Mouse (Mus musculus): ENCODE results near the gene Furin. TPM values are rescaled to one million over a fixed set of nuclear protein-coding genes. Genes with fewer than 3 reads are reported as not detected.

Gene Furin
- polyA plus RNA-seq, 1 experiment from 2014 or later, result 11.0 TPM

DNA sequence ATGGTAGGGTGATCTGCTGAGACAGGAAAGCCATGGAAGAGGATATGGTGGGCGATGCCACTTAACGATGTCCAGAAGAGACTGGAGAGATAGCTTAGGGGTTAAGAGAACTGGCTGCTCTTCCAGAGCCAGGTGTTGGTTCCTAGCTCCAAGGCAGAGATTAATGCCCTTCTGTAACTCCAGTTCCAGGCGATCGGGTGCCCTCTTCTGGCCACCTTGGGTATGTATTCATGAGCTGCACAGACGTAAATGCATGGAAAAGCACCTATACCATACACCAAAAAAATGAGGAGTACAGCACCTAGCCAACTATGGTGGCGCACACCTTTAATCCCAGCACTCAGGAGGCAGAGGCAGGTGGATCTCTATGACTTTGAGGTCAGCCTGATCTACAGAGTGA lies 19.5 kb upstream of the Furin start:
- no peak overlapping the region for H3K4me3 ChIP-seq
- ATAC-seq (ENCODE audit: insufficient number of reproducible peaks, insufficient read depth, low FRiP score, low TSS enrichment, low read depth), result no peak
- WGBS, result 83% methylated on average over 6 of the region's 6 CpGs
- H3K4me1 ChIP-seq, result peaks cover 9% of the 10 kb centered on the region
- H3K27me3 ChIP-seq, result no peaks in the 10 kb centered on the region
- no peak overlapping the region for H3K4me2 ChIP-seq
- no peaks in the 10 kb centered on the region for H3K9me3 ChIP-seq
- H3K27ac ChIP-seq, result no peak overlapping the region
- H3K36me3 ChIP-seq, result no peaks in the 10 kb centered on the region
- H3K9ac ChIP-seq, result no peak overlapping the region

DNA sequence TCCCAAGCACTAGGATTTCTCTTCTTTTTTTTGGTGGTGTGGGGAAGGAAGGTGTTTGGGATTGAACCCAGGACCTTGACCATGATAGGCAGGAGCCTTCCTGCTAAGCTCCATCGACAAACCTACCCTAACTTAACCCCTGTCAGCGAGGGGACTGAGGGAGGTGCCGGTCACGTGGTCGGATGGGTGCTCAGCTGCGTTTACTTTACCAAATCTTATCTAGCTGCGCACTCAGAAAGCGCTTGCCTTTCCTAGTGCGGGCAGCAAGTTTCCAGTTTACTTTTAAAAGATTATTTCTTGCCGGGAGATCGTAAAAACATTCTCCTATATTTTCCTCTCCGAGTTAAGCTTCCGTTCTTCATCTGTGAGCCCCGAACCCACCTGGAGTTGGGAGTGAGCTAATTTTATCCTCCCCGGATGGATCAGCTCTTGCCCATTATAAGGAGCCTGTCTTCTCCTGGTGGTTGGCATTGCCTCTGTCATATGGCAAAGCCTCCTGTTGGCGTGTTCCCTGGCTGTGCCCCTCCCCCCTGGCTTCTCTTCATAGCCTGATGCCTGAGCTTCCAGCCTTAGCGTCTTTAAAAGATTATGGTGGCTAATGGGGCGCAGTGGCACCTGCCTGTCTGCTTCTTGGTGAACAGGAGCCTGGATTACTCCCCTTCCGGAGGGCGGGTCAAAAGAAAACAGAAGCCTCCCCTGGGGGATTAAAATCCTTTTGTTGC lies 17.7 kb upstream of the Furin start:
- Histone ChIP-seq H3K36me3 (no peaks in the 10 kb centered on the region), H3K27me3 (no peaks in the 10 kb centered on the region), H3K4me3 (no peak overlapping the region), H3K9ac (0 out of 2 replicates have a peak overlapping the region, but pooled peaks have one; percentile 12), H3K4me2 (peak overlapping the region; percentile 46), H3K9me3 (no peaks in the 10 kb centered on the region), H3K27ac (no peak overlapping the region), H3K4me1 (peaks cover 9% of the 10 kb centered on the region)
- WGBS, result 28% methylated on average over 20 of the region's 20 CpGs
- no peak for ATAC-seq (ENCODE audit: insufficient number of reproducible peaks, insufficient read depth, low FRiP score, low TSS enrichment, low read depth)

DNA sequence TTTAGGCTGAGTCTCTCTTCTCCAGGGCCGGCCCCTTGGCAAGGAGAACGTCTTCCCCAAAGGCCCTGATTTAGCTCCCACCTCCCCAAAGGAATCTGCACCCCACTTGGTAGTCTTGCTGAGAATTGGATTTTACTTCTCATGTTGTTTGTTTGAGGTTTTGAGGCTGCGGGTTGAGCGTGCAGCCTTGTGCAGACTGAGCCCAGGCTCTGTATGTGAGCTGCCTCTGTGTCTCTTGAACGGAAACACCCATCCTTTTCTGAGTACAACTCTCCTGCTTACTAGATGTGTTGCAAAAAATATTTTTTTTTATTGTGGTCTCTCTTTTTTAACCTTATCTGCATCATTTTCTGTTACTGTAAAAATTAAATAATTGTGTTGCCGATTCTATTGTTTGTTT lies 16.3 kb upstream of the Furin start:
- WGBS, result 84% methylated on average over 6 of the region's 6 CpGs

DNA sequence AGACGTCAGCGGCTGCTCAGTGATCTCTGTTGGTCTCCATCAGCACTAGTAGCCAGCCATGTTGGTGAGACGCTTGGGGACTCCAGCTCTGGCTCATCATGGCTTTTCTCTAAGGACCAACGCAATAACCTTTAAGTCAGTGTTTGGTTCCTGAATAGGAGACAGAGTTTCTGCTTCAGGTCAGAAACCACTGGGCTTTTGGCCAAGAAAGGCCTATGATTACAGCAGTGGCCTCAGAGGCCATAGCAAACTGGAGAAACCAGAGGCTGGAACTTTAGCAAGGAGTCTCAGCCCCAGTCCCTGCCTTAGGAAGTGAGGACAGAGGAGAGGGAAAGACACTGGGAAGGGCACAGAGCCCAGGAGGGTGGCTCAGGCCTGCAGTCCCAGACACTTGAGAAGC lies 15.3 kb upstream of the Furin start:
- Histone ChIP-seq H3K9me3 (no peaks in the 10 kb centered on the region), H3K27me3 (no peaks in the 10 kb centered on the region), H3K36me3 (no peaks in the 10 kb centered on the region), H3K9ac (no peak overlapping the region), H3K4me3 (no peak overlapping the region), H3K27ac (no peak overlapping the region), H3K4me2 (no peak overlapping the region), H3K4me1 (peaks cover 9% of the 10 kb centered on the region)
- 90% methylated on average over 4 of the region's 4 CpGs for WGBS
- ATAC-seq (ENCODE audit: insufficient number of reproducible peaks, insufficient read depth, low FRiP score, low TSS enrichment, low read depth), result no peak

More for the DNA sequence above, 16.3 kb upstream of the Furin start:
- no peak overlapping the region for H3K9ac ChIP-seq
- no peaks in the 10 kb centered on the region for H3K9me3 ChIP-seq
- ATAC-seq (ENCODE audit: insufficient number of reproducible peaks, insufficient read depth, low FRiP score, low TSS enrichment, low read depth), result no peak
- H3K4me3 ChIP-seq, result no peak overlapping the region
- no peak overlapping the region for H3K4me2 ChIP-seq
- no peak overlapping the region for H3K27ac ChIP-seq
- H3K27me3 ChIP-seq, result no peaks in the 10 kb centered on the region
- peaks cover 9% of the 10 kb centered on the region for H3K4me1 ChIP-seq
- no peaks in the 10 kb centered on the region for H3K36me3 ChIP-seq

DNA sequence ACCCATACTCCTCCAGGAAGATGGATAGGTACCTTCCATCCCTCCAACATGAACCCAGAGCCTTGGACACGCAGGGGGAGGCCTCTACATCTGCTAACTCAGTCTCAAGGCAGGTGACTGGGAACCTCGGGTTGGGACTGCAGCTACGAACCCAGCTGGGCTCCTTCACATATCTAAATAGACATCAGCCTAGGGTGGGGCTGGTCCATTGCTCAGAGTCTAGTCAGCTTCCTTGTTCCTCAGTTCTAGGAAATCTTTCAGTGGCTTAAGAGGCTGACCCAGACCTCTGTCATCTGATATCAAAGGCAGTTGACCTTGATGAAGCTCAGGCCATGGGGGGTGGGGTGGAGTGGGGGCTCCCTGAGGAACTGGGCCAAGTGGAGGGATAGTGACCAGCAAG lies 14.0 kb upstream of the Furin start:
- ATAC-seq (ENCODE audit: insufficient number of reproducible peaks, insufficient read depth, low FRiP score, low TSS enrichment, low read depth), result no peak
- Histone ChIP-seq H3K9me3 (no peaks in the 10 kb centered on the region), H3K36me3 (no peaks in the 10 kb centered on the region), H3K27me3 (no peaks in the 10 kb centered on the region), H3K4me3 (no peak overlapping the region), H3K27ac (no peak overlapping the region), H3K9ac (no peak overlapping the region), H3K4me1 (peaks cover 9% of the 10 kb centered on the region), H3K4me2 (no peak overlapping the region)
- 70% methylated on average over 3 of the region's 3 CpGs for WGBS

DNA sequence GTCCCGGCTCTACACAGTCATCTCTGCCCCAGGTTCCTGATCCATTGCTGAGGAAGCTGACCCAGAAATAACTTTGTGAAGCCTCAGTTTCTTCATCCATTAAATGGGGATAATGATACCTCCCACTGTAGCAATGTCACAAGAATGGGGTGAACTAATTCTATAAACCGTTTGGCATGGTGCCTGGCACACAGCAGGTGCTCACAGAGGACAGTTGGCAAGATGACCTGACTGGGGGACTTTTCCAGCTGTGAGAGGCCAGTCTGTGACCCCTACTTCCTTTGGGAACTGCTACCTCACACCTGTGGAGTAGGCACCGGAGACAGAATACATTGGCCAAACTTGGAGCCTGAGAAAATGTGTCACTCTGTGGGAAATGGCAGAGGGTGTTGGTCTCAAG lies 12.8 kb upstream of the Furin start:
- ATAC-seq (ENCODE audit: insufficient number of reproducible peaks, insufficient read depth, low FRiP score, low TSS enrichment, low read depth), result no peak
- 77% methylated on average over 3 of the region's 3 CpGs for WGBS

DNA sequence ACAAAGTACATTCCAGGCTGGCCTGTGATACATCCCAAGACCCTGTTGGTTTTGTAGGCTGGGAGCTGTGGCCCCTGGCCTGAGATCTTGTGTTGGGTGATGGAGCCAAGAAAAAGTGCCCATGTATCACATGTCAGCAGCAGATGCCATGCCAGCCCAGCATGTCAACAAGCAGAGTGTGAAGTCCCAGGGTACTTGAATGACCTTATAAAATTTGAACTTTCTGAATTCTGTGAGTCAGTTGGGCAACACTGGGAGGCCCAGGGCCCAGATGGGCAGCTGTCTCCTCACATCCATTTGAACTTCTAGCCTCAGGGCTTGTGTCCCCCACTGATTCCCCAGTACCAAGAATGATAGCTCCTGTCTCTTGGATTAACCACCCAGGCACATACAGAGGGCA lies 12.4 kb upstream of the Furin start:
- Histone ChIP-seq H3K9me3 (no peaks in the 10 kb centered on the region), H3K4me3 (no peak overlapping the region), H3K9ac (no peak overlapping the region), H3K27me3 (no peaks in the 10 kb centered on the region), H3K4me1 (0 out of 2 replicates have a peak, but pooled peaks cover under 1% of the 10 kb centered on the region), H3K27ac (no peak overlapping the region), H3K36me3 (no peaks in the 10 kb centered on the region), H3K4me2 (no peak overlapping the region)
- ATAC-seq (ENCODE audit: insufficient number of reproducible peaks, insufficient read depth, low FRiP score, low TSS enrichment, low read depth), result no peak

More for the DNA sequence above, 12.8 kb upstream of the Furin start:
- H3K4me1 ChIP-seq, result peaks cover 4% of the 10 kb centered on the region
- no peak overlapping the region for H3K4me2 ChIP-seq
- no peak overlapping the region for H3K9ac ChIP-seq
- no peak overlapping the region for H3K4me3 ChIP-seq
- H3K9me3 ChIP-seq, result no peaks in the 10 kb centered on the region
- no peaks in the 10 kb centered on the region for H3K36me3 ChIP-seq
- no peak overlapping the region for H3K27ac ChIP-seq
- H3K27me3 ChIP-seq, result no peaks in the 10 kb centered on the region

DNA sequence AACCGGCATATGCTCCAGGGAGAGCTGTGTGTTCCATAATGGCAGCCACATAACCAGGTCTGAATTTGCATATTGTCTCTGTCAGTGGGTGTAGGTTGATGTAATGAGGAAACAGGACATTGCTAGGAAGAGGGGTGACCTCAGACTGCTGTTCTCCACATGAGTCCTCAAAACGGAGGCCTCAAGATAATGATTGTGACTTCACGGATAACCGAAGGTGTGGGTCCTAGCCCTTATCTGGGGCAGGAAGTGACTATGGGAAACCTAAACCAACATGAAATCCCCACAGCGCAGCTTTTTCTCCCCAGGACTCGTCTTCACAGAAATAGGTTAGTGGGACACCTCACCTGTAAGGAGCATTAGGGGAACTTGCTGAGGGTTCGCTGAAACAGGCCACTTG lies 11.7 kb upstream of the Furin start:
- Histone ChIP-seq H3K27me3 (no peaks in the 10 kb centered on the region), H3K4me2 (no peak overlapping the region)
- 87% methylated on average over 7 of the region's 7 CpGs for WGBS

DNA sequence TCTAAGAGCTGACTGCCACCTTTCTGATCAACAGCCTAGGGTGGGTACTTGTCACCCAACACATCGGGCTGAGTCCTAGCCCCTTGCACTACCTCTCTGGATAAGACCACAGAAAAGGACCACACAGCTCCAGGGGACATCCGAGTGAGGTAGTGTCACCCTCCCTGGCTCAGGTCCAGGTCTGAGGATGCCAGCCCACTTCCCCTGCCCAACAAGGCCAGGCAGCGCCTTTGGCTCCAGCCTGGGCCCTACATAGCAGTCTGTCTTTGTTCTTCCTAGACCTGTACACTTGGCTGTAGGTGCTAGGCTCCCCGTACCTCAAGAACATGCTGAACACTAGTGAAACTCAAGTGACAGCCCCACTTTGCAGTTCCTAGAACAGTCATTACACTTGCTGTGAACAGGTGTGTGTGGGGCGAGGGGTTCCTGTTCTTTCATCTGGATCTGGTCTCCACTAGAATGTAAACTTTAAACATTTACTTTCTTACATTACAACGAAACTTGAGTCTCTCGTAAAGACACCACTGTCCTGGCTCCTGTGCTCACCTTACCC lies 9.1 kb upstream of the Furin start:
- no peaks in the 10 kb centered on the region for H3K9me3 ChIP-seq
- no peaks in the 10 kb centered on the region for H3K27me3 ChIP-seq
- no peak overlapping the region for H3K4me2 ChIP-seq
- H3K27ac ChIP-seq, result no peak overlapping the region
- 80% methylated on average over 7 of the region's 7 CpGs for WGBS
- no peak overlapping the region for H3K9ac ChIP-seq
- no peaks in the 10 kb centered on the region for H3K4me1 ChIP-seq
- no peak for ATAC-seq (ENCODE audit: insufficient number of reproducible peaks, insufficient read depth, low FRiP score, low TSS enrichment, low read depth)
- H3K36me3 ChIP-seq, result no peaks in the 10 kb centered on the region
- H3K4me3 ChIP-seq, result no peak overlapping the region

More for the DNA sequence above, 11.7 kb upstream of the Furin start:
- H3K4me3 ChIP-seq, result no peak overlapping the region
- H3K27ac ChIP-seq, result no peak overlapping the region
- ATAC-seq (ENCODE audit: insufficient number of reproducible peaks, insufficient read depth, low FRiP score, low TSS enrichment, low read depth), result no peak
- no peaks in the 10 kb centered on the region for H3K9me3 ChIP-seq
- H3K36me3 ChIP-seq, result no peaks in the 10 kb centered on the region
- no peak overlapping the region for H3K9ac ChIP-seq
- no peaks in the 10 kb centered on the region for H3K4me1 ChIP-seq

DNA sequence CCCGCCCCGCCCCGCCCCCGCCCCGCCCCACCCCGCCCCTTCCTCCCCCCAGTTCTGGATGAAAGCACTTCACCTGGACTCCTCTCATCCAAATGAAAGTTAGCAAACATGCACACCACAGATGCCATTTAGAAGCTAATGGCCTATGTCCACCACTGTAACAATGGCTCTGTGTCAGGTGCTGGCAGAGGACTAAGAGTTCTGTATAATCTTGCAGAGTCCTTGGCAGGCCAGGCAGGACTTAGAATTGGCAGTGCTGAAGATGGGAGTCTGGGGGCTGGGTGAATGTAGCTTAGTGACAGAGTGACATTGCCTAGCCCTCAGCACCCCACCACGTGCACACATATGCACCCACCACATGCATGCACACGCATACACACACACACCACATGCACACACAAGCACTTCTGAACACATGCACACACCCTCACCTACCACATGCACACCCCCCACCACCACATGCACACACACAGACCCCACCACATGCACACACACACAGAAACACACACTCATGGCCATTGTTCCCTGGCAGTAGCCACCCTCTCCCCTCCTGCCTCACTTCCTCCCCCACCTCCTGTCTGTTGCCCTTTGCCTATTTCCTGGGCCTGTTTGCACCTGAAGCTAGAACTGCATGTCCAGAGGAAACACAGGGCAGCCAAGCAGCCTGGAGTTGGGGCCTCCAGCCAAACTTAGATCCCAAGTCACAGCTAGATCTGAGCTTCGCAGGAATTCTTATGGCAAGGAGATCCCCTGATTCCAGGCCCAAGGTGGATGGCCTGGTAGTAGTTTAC lies 8.5 kb upstream of the Furin start:
- no peak overlapping the region for H3K9ac ChIP-seq
- no peaks in the 10 kb centered on the region for H3K27me3 ChIP-seq
- no peak overlapping the region for H3K27ac ChIP-seq
- ATAC-seq (ENCODE audit: insufficient number of reproducible peaks, insufficient read depth, low FRiP score, low TSS enrichment, low read depth), result no peak
- WGBS, result 87% methylated on average over 9 of the region's 9 CpGs
- no peaks in the 10 kb centered on the region for H3K4me1 ChIP-seq
- no peak overlapping the region for H3K4me3 ChIP-seq
- no peak overlapping the region for H3K4me2 ChIP-seq
- H3K9me3 ChIP-seq, result no peaks in the 10 kb centered on the region
- no peaks in the 10 kb centered on the region for H3K36me3 ChIP-seq

DNA sequence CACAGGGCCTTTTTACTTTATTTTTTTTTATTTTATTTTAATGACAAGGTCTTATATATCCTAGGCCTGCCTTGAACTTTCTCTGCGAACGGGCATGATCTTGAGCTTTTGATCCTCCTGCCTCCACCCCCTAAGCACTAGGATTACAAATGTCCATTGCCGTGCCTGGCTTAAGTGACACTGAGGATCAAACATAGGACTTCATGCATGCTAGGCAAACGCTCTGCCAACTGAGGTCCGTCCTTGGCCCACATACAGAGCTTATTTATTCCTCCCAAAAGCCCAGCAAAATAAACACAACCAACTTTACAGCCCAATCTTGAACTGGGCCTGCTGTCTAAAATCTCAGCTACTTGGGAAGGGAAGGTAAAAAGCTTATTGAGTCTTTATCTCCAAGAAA lies 7.5 kb upstream of the Furin start:
- ATAC-seq (ENCODE audit: insufficient number of reproducible peaks, insufficient read depth, low FRiP score, low TSS enrichment, low read depth), result no peak
- H3K9ac ChIP-seq, result no peak overlapping the region
- no peak overlapping the region for H3K4me3 ChIP-seq
- no peaks in the 10 kb centered on the region for H3K9me3 ChIP-seq
- no peaks in the 10 kb centered on the region for H3K36me3 ChIP-seq
- 72% methylated on average over 5 of the region's 5 CpGs for WGBS
- no peaks in the 10 kb centered on the region for H3K4me1 ChIP-seq
- no peak overlapping the region for H3K27ac ChIP-seq
- no peak overlapping the region for H3K4me2 ChIP-seq
- H3K27me3 ChIP-seq, result no peaks in the 10 kb centered on the region

DNA sequence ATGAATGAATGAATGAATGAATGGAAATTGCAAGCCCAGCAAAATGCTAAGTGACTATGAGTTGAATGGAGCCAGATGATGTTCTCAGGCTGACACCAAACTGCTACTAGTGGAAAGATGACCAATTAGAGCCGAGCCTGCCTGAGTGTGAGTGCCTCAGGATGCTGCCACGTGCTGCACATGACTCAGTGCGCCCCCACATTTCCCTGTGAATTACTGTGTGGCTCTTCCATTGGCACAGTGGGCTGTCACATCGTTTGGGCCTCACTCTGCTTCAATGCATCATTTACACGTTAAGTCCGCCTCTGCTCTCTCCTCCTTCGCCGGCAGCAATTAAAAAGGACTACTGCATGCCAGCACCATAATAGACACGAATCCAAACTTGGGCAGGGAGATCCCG lies 7.0 kb upstream of the Furin start:
- no peak overlapping the region for H3K9ac ChIP-seq

More for the DNA sequence above, 7.0 kb upstream of the Furin start:
- Histone ChIP-seq H3K4me1 (no peaks in the 10 kb centered on the region), H3K27me3 (no peaks in the 10 kb centered on the region), H3K9me3 (no peaks in the 10 kb centered on the region), H3K4me3 (no peak overlapping the region), H3K27ac (no peak overlapping the region), H3K36me3 (no peaks in the 10 kb centered on the region), H3K4me2 (no peak overlapping the region)
- no peak for ATAC-seq (ENCODE audit: insufficient number of reproducible peaks, insufficient read depth, low FRiP score, low TSS enrichment, low read depth)
- WGBS, result 72% methylated on average over 10 of the region's 10 CpGs

All from embryonic facial prominence, embryonic 13.5 days (tissue).